Mouse (Mus musculus) thymus, postnatal 4 days (tissue): ENCODE results near the gene Olfr1371.

Source experiments
- DNase-seq: peaks from one replicate; pipeline ENCODE4 v3.0.0; 2021

Olfr1371 gene

DNA sequence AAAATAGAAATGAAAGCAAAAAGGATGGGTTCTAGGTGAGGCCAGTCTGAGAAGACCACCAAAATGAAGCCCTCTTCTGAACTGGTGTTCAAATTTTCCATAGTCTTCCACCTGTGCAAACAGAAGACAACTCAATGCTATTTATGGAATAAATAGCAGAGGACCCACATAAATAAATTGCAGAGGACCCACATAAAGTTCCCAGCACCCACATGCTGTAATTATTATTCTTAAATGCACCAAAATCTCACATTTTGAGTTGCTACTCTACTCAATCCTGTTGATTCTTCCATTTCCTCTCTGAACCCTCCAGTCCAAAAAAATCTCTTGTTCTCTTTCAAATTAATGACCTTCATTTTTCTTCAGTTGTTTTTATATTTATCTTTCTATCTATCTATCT is at the start of gene Olfr1371:
TSS of gene Olfr1371 (minus strand) at position 101 of the 400 bp plus-strand sequence.
- no peak for DNase-seq

DNA sequence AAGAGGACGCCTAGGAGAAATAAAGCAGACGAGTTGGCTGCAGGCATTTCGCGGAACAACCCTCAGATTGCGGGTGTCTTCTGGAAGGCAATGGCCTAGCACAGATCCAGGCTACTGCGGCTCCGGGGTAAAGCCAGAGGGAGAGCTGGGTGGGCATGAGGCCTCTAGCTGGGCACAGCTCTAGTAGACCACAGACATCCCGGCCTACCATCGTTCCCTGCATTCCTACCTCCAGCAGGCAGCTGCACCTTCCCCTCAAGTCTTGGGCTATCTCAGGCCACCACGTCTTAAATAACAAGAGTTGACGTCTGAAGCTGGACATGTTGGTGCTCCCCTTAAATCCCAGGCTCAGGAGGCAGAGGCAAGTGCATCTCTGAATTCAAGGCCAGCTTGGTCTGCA is 48.6 kb upstream of the Olfr1371 start:
- peak; percentile 39 for DNase-seq

DNA sequence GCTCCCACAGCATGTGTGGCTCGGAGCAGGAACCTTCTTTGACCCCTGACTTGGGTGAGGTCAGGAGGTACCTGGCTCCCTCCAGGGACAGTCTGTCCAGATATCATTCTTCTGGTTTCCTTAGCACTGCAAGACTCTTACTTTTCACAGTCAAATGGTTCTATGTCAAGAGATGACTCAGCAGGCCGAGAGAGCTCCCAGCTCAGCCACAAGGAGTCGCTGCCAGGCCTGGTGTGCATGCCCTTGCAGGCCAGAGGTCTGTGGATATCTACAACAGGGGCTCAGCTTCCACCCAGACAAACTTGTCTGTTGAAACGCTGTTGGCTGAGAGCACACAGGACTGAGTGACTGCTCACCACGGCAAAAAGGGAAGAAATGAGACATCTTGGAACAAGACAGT is 48.1 kb upstream of the Olfr1371 start:
- peak; percentile 81 for DNase-seq

DNA sequence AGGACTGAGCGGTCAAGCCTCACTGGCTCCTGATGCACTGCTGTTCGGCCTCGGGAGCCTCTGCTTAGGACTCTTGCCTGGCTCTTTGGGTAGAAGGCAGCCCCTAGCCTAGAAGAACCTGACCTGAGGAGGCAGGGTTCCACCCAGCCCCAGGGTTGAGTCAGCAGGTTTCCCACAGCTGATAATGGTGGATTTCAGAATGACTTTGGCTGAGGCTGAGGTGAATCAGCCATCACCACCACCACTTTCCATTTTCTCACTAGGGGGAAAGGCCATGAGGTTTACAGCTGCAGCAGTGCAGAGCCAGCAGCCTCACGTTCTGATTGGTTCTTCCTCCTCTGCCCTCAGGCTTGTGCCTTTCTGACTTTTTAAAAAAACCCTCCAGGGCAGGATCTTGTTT is 47.1 kb upstream of the Olfr1371 start:
- peak; percentile 35 for DNase-seq

DNA sequence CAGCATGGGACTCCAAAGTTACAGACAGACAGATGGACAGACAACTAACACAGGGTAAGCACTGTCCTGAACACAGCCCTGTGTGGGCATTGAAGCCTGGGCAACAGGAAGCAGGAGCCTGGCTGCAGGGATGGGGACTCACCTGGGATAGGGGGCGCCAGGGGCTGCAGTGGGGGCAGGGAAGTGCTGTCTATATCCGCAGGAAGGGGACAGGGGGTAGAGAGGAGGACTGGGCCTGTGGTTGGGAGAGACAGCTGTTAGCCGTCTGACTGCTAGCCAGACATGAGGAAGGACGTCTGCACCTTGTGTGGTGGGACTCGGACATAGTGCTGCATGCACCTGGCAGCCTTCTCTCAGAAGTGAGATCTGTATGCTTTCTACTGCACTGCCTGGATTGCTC is 44.9 kb upstream of the Olfr1371 start:
- DNase-seq = peak; percentile 52

- peak; percentile 20 for DNase-seq
Measured at GRCm38 (mm10) chr11:52257376-52257775, 43.6 kb upstream of the Olfr1371 start.

DNA sequence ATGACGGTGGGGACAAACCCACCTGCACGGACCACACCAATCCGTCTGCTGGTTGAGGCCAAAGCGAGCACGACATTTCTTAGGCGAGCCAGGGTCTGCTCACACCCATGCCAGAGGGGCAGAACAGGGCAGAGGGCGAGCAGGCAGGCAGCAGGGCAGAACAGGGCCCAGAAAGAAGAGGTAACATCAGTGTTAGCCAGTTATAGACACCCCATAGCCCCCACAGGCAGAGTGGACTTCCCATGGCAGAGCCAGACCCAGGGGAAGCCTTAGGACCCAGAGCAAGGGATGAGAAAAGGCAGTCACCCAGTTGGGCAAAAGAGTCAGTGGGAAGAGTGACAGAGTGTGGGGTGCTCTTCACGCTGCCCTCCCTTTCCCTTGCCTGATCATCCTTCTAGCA is 41.3 kb upstream of the Olfr1371 start:
- DNase-seq = peak; percentile 37

GRCm38 (mm10) chr11:52253674-52254375 is 40.0 kb upstream of the Olfr1371 start:
- peak; percentile 58 for DNase-seq

- peak; percentile 37 for DNase-seq
Measured at GRCm38 (mm10) chr11:52252692-52253091, 38.9 kb upstream of the Olfr1371 start.

DNA sequence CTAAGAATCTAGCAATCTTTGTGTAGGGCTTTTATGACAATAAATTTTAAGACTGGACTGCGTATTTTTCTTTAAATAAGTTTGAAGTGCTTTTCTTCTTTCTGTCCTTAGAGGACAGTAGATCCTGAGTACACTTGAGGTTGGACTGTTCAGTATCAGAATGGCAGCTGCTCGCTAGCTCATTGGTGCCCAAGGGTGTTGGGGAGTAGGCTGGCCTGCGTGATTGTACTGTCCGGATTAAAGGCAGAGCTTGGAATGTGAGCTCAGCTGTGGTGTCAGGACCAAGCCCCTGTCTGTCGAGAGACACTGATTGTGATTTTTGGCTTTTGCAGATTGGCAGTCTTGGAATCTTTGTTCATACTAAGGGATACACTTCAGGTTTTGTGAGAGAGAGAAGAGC is 38.0 kb upstream of the Olfr1371 start:
- DNase-seq = peak; percentile 38

- DNase-seq = no peak
Measured at GRCm38 (mm10) chr11:52249452-52249851, 35.7 kb upstream of the Olfr1371 start.

- DNase-seq = no peak
Measured at GRCm38 (mm10) chr11:52240898-52241542, 27.2 kb upstream of the Olfr1371 start.

DNA sequence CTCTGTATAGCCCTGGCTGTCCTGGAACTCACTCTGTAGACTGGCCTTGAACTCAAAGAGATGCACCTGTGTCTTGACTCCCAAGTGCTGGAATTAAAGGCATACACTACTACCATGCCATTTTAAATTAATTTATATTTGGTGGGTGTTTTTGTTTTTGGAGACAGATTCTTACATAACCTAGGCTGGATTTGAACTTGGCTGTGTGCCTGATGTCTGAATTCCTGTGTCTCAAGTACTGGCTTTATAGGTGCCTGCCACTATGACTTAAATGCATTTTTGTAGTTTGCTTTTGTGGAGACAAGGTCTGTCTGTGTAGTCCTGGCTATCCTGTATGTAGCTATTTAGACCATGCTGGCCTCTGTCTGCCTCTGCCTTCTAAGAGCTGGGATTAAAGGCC is 20.7 kb upstream of the Olfr1371 start:
- no peak for DNase-seq

DNA sequence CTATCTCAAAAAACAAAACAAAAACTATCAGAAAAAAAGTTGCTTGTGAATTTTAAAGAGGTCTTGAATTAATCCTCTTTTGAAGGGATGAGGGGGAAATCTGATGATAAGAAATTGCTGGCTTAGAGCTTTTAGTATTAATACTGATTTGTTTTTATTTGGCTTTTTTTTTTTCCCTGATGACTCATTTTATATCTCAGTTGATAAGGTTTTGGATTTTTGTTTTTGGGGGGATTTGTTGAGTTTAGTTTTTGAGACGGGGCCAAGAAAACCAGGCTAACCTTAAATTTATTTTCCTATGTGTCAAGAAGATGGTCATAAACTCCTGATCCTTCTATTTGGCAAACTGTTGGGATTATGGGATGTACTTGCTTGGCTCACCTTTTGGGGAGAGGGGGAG is 20.1 kb upstream of the Olfr1371 start:
- DNase-seq = no peak

DNA sequence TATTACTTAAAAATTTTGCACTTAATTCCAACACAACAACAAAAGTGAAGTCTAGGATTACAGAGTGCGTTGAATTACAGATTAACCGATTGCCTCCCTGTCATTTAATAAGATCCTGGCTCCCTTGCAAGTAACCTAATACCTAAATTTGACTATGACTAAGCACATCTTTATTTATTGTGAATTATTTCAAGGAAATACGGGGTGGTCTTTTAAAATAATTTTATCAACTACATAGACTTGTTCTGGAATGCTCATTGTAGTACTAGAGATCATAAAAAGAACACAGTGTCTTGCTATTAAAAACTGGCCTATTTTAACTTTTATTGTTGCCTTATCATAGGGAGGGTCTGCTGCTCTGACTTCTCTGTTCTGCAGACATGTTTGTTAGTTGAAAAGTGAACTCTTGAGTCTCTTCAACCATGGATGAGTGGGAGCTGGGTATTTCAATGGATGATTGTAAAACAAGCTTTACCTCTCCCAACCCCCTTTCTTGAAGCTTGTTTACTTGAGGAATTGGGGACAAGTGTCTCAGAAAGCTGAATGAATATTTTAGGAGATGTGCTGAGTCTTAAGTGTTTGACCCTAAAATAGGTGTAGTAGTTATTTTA is 19.4 kb upstream of the Olfr1371 start:
- DNase-seq = no peak

GRCm38 (mm10) chr11:52231606-52232541 is 18.1 kb upstream of the Olfr1371 start, which contains the start of gene Skp1a:
Skp1a (plus strand) TSS chr11:52231995.
- DNase-seq = peak; percentile 97

- DNase-seq = no peak
Measured at GRCm38 (mm10) chr11:52230694-52231093, 16.9 kb upstream of the Olfr1371 start.

DNA sequence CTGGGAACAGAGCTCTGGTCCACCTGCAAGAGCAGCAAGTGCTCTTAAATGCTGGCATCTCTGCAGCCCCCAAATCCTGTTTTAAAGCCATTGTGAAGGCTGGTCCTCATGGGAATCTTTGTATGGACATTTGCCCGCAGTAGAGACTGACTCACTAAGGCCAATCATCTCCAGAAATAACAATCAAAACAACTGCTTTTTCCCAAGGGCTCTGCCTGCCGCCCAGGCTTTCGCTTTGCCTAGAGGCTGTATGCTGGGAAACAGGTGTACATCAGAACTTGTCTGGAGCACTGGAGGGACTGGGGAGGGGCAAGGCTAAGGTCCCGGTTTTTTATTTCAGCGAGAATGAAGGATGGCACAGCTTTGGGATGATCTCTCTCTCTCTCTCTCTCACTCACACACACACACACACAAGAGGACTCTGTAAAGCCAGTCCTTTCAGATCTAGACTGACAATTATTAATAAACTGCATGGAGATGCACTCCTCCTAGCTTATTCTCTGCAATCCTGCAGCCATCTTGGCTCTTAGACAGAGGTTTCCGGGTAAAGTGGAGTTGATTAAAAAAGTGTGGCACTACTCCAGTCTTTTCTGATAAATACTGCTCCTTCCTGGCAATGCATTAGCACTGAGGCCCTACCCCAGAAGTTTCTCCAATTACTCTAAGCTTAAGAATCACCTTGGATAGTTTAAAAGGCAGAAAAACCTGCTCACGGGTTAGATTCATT is 15.1 kb upstream of the Olfr1371 start:
- no peak for DNase-seq

GRCm38 (mm10) chr11:52227466-52228226 is 13.9 kb upstream of the Olfr1371 start:
- no peak for DNase-seq

DNA sequence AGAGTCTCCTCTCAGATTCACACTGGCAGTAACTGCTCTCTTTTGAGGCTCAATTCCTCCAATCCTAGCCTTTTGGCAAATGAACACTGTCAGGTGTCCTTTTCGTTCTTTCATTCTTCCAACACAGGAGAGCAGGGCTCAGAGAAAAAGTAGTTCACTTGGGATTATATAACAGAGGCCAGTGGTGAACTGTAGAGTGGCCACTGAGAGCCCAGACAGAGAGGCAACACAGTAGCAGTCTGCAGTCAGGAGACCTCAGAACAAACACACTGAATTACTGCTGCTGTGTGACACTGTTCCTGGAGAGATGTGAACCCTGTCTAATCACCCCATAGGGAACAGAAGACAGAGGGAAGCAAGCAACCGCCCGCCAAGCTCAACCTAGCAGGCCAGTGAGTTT is 13.3 kb upstream of the Olfr1371 start:
- DNase-seq = no peak

- peak; percentile 35 for DNase-seq
Measured at GRCm38 (mm10) chr11:52225986-52226599, 12.3 kb upstream of the Olfr1371 start.
